Mouse (Mus musculus) 3T3-L1 (cell line): ENCODE results near the gene Coq6.
A peak's percentile ranks its signal among the peaks of the same experiment; 100 is the strongest.
"Not testable (repeated sequence)": the region's sequence is repeated elsewhere in the genome, so short reads cannot be mapped to it uniquely, and the experiment has no call there.

Source experiments
- DNase-seq: peaks from one replicate; pipeline ENCODE4 v3.0.0-alpha.2; 2015; ENCODE audit warnings: low read depth, low spot score

Gene Coq6

DNA sequence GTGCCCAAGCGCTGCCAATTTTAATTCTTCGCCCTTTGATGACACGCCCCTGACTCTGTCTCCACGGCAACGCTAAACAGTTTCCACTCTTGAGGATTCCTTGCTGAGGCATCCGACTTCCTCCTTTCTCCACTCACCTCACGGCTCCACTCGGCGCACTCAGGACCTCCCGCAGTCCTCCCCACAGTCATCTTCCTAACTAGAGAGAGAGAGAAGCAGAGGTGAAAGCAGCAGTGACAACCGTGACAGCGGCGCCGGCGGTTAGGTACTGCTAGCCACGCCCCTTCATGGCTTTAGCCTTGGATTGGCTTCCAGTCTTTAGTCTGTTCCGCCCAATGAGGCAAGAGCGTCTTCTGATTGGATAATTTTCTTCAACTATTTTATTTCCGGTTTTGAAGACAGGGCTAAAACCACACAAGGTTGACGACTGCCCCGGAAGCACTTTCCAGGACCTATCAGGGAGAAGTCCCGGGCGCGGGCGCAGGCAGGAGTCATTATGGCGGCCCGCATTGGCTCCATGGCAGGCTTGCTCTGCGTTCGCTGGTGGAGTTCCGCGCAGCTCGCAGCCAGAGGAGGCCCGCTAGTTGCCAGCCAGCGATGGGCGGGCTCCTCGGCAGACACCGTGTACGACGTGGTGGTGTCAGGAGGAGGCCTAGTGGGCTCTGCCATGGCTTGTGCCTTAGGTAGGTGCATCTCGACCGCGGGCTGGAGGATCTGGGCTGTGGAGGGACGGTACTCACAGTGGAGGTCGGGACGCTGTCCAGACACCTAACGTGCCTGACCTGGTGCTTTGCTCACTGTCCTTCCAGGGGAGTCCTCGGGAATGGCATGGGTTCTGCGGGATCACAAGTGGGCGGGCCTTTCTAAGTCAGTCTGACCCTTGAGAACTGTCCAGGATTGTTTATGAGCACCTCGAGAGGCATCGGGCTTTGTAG is at the start of gene Coq6, which contains the start of gene Fam161b:
Coq6 (plus strand) TSS at position 103 of the 935 bp plus-strand sequence.
Fam161b (minus strand) TSS at position 279 of the 935 bp plus-strand sequence.
- DNase-seq: peak; percentile 99

DNA sequence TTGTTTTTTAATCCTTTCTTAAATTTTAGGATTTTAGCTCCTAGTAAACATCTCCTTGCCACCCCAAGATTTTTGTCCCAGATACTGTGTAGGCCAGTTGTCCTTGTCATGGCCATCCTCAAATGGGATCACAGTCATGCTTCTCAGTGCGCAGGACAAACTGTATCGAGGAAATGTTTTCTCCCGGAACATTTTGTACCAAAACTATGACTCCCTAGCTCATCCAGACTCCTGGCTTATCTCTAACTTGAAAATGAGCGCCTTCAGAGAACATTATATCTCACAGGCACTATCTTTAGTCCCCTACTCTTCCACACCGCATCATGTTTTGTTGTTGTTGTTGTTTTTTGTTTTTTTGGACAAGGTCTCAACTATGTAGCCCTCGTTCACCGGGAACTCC is 45.5 kb upstream of the Coq6 start:
- DNase-seq: no peak

- peak; percentile 87 for DNase-seq
These were observed 44.5 kb upstream of the Coq6 start, which contains the start of gene Zfp410 for GRCm38 (mm10) chr12:84316721-84317621. Gene Zfp410, plus strand, starts transcription at chr12:84316852.

GRCm38 (mm10) chr12:84327111-84327512 is 34.3 kb upstream of the Coq6 start:
- peak; percentile 51 for DNase-seq

DNA sequence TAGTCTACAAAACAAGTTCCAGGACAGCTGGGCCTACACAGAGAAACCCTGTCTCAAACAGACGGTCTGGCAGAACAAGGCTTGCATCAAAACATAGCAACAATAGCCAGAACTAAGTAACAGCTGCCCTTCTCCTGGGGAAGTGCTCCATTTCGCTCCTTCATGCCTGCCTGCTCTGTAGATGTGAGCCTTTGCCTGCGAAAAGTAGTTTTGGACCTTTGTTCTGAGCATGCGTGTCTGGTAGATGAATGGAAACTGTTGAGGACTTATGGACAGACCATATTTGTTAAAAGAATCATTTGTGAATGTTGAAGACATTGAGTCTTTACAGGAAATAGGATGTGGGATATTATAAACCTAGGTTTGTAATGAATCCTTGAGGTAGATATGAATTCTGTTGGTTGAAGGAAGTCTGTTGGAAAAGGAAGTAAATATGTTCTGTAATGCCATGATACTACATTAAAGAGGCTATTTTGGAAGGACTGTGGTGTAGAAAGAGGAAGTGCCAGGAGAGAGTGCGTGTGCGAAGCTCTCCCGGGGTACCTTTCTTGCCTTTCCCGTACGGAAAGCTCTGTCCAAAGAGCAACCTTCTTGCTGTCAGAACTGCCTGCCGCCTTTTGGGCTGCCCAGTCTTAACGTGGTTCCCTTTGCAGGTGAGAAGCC is 24.4 kb upstream of the Coq6 start:
- DNase-seq: no peak

GRCm38 (mm10) chr12:84347192-84347591 is 14.3 kb upstream of the Coq6 start:
- DNase-seq: peak; percentile 67

GRCm38 (mm10) chr12:84358699-84359098 is 2.8 kb upstream of the Coq6 start:
- DNase-seq: not testable (repeated sequence)

GRCm38 (mm10) chr12:84362872-84363271 is 1.4 kb downstream of the Coq6 start:
- peak; percentile 4 for DNase-seq

DNA sequence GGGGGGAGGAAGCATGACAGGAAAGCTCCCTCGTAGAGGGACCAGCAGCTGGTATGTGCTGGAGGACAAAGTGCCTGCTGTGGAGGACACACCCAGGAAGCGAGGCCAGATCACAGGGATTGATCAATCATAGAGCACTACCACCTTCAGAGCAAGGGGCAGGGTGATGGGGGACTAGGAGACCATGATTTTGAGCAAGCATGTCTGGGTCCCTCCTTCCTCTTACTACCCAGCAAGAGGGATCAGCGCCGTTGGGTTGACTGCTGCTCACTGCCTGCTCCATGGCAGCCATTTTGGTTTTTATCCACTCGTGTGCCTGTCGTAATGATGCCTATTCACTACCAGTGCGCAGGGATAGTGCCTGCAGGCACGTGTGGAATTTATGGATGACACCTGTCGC is 2.8 kb downstream of the Coq6 start:
- DNase-seq: no peak

DNA sequence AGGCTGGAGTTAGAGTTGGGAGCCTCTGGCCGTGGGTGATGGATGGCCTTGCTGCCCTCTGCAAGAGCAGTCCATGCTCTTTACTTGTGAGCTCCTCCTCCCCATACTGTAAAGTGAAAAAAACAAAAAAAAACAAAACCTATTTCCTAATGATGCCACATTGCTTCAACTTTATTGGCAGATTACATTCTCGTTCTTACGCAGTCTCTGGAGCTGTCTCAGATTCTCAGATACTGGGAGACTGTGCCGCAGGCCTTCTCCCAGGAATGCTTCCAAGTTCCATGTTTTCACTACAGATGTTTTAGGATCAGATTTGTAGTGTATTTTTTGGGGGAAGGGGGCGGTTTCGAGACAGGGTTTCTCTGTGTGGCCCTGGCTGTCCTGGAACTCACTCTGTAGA is 3.7 kb downstream of the Coq6 start:
- DNase-seq: no peak

DNA sequence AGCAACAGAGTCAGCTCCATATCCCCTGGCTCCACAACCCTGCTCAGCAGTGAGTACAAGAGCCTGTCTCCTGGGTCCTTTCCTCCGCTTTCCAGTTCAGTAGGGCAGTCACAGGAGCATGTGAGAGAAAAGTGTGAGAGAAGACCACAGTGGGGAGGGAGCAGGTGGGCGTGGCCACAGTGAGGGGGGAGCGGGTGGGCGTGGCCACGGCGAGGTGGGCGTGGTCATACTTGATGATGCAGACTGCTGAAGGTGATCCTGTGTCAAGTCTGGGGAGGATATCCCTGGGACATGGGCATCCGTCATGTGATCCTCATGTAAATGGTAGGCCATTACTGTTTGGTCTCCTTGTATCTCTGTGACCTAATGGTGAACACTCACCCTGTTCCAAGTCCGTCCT is 5.5 kb downstream of the Coq6 start:
- no peak for DNase-seq

DNA sequence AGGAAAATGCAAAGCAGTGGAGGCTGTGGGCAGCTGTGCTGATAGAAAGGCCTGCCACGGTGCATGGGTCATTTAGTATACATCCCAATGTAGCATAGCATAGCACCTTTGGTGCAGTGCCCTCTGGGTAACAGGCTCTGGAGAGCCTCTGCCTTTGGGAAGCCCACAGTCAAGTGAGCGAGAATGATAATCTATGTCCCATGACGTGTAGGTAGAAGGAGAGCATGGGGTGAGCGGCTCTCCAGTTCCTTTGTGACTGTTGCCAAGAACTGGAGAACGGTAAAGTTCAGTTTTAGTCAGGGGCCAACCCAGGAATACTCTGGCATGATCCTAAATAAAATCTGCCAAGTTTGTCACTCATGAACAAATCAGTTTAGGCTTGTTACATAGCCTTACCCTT is 10.2 kb downstream of the Coq6 start:
- no peak for DNase-seq

- no peak for DNase-seq
These were observed 12.5 kb downstream of the Coq6 start for GRCm38 (mm10) chr12:84373831-84374481.

GRCm38 (mm10) chr12:84382369-84382768 is 20.9 kb downstream of the Coq6 start:
- DNase-seq: no peak

GRCm38 (mm10) chr12:84384644-84385081 is 23.2 kb downstream of the Coq6 start:
- no peak for DNase-seq

DNA sequence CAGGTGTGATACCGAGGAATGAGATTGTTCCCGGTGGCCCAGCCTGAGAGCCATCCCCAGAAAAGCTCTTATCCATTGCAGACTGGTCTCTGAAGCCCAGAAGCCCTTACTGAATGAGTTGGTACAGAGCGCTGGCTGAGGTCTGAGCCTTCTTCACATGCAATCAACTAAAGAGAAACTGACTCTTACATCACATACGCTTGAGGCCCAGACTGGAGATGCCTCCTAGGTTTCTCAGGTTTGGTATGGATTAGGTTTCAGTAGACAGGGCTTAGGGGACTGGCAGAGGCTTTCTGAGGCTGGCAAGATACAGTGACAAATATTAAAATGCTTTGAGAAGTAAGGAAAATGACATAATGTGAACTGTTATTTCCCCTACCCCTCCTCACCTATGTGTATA is 24.0 kb downstream of the Coq6 start:
- no peak for DNase-seq

GRCm38 (mm10) chr12:84388097-84388496 is 26.6 kb downstream of the Coq6 start:
- no peak for DNase-seq

- no peak for DNase-seq
These were observed 27.4 kb downstream of the Coq6 start for GRCm38 (mm10) chr12:84388774-84389400.

DNA sequence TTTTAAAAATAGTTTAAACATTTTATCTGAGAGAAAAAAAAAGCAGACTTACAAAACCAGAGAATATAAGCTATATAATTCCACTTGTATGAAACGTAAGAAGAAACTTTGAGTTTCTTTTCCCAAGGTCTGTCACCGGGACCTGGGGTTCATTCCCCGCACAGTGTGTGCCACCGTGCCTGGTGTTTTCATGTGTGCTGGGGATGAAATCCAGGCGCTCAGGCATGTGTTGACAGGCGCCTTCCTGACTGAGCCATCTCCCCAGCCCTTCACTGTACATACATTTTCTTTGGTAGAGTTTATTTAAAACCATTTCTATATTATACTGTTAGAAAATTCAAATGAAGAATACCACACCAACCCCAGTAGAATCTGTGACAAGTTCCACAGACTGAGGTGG is 28.9 kb downstream of the Coq6 start:
- DNase-seq: no peak

GRCm38 (mm10) chr12:84392681-84393080 is 31.2 kb downstream of the Coq6 start:
- DNase-seq: no peak

DNA sequence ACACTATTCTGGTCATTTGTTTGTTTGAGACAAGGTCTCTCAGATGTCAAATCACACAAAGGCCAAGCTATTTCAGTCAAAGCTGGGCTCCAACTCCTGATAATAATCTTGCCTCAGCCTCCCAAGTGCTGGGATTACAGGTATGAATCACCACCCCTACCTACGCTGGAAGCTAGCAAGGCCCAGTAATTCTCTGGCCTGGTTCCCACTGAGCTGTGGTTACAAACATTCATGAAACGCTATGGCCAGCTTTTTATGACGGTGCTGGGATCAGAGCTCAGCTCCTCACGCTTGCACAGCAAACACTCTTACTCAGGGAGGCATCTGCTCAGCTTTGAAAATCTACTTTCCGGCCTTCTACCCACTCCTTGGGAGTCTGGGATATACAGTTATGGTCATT is 32.4 kb downstream of the Coq6 start:
- DNase-seq: no peak
